Mouse (Mus musculus) MEL (cell line): ENCODE data around the gene Snap91. TPM values are rescaled to one million over a fixed set of nuclear protein-coding genes. Genes with fewer than 3 reads are reported as not detected.

Experiments used
- DNase-seq: peaks from one replicate; pipeline ENCODE4 v3.0.0; 2011; ENCODE audit warnings: low read depth, low spot score
- H3K27ac ChIP-seq: 2 replicates; pipeline ENCODE4 v1.5.1; 2012; ENCODE audit warnings: low read depth, mild to moderate bottlenecking, control low read depth, low read length, moderate library complexity; ENCODE audit not compliant: control insufficient read depth
- H3K27me3 ChIP-seq, 2 experiments: fragments of 150-350 bp in 1 of 2; sonication (generic) in 1 of 2; 2 replicates each; pipeline ENCODE4 v1.6.1; 2012; ENCODE audit warnings: low read length in 2 of 2, mild to moderate bottlenecking in 2 of 2, improper control_type of control experiment in 1 of 2, moderate library complexity in 1 of 2; ENCODE audit not compliant: insufficient read depth in 2 of 2, control insufficient read depth in 1 of 2
- H3K36me3 ChIP-seq, 2 experiments: 2 replicates each; pipeline ENCODE4 v1.6.1; 2012 to 2014; ENCODE audit warnings: low read length in 2 of 2, improper control_type of control experiment in 1 of 2, inconsistent platforms in 1 of 2, mild to moderate bottlenecking in 1 of 2; ENCODE audit not compliant: insufficient read depth in 2 of 2, control insufficient read depth in 1 of 2
- H3K4me1 ChIP-seq, 2 experiments: fragments of 150-350 bp in 1 of 2; sonication (generic) in 1 of 2; 2 replicates each; pipeline ENCODE4 v1.6.1; 2012; ENCODE audit warnings: low read length in 2 of 2, improper control_type of control experiment in 1 of 2, mild to moderate bottlenecking in 1 of 2; ENCODE audit not compliant: insufficient read depth in 2 of 2, control insufficient read depth in 1 of 2
- H3K4me3 ChIP-seq, 2 experiments: fragments of 150-350 bp in 1 of 2; sonication (generic) in 1 of 2; 2 replicates each; pipeline ENCODE4 v1.5.1; 2012; ENCODE audit warnings: low read depth in 2 of 2, low read length in 2 of 2, mild to moderate bottlenecking in 2 of 2, moderate library complexity in 2 of 2, control low read depth in 1 of 2, improper control_type of control experiment in 1 of 2; ENCODE audit not compliant: control insufficient read depth in 1 of 2, insufficient read depth in 1 of 2
- H3K79me2 ChIP-seq: 2 replicates; pipeline ENCODE4 v1.6.1; 2012; ENCODE audit warnings: mild to moderate bottlenecking, low read length, moderate library complexity; ENCODE audit not compliant: control insufficient read depth, poor library complexity, insufficient read depth
- H3K9ac ChIP-seq: 2 replicates; pipeline ENCODE4 v1.6.1; 2012; ENCODE audit warnings: low read depth, mild to moderate bottlenecking, control low read depth, low read length, moderate library complexity; ENCODE audit not compliant: control insufficient read depth, poor library complexity, severe bottlenecking
- H3K9me3 ChIP-seq: fragments of 150-350 bp; sonication (generic); replicated peaks from 2 replicates; pipeline ENCODE4 v1.6.1; 2012; ENCODE audit warnings: mild to moderate bottlenecking, low read length, improper control_type of control experiment, moderate library complexity; ENCODE audit not compliant: insufficient read depth
- CHD2 ChIP-seq: IDR thresholded peaks from 2 replicates; pipeline ENCODE4 v1.6.1; 2011; ENCODE audit warnings: low read length, improper control_type of control experiment
- CTCF ChIP-seq, 3 experiments: IDR thresholded peaks in 2 of 3; conservative IDR thresholded peaks in 1 of 3; 2 replicates each; pipeline ENCODE4 v1.5.1; 2011 to 2012; ENCODE audit warnings: low read length in 3 of 3, low read depth in 2 of 3, mild to moderate bottlenecking in 2 of 3, improper control_type of control experiment in 1 of 3, inconsistent platforms in 1 of 3, mixed read lengths in 1 of 3, moderate library complexity in 1 of 3; ENCODE audit not compliant: control insufficient read depth in 1 of 3, insufficient read depth in 1 of 3, poor library complexity in 1 of 3, severe bottlenecking in 1 of 3
- E2F4 ChIP-seq: IDR thresholded peaks from 2 replicates; pipeline ENCODE4 v1.6.1; 2011; ENCODE audit warnings: low read depth, low read length, improper control_type of control experiment, borderline replicate concordance
- EP300 ChIP-seq, 2 experiments: IDR thresholded peaks; 2 replicates each; pipeline ENCODE4 v1.6.1; 2011; ENCODE audit warnings: improper control_type of control experiment in 2 of 2, low read length in 2 of 2, low read depth in 1 of 2, mild to moderate bottlenecking in 1 of 2
- ETS1 ChIP-seq: IDR thresholded peaks from 2 replicates; pipeline ENCODE4 v1.6.1; 2012; ENCODE audit warnings: low read depth, mild to moderate bottlenecking, inconsistent platforms, low read length, improper control_type of control experiment, moderate library complexity
- GABPA ChIP-seq: IDR thresholded peaks from 2 replicates; pipeline ENCODE4 v1.6.1; 2012; ENCODE audit warnings: low read depth, mild to moderate bottlenecking, inconsistent platforms, low read length, improper control_type of control experiment, moderate library complexity
- HCFC1 ChIP-seq: IDR thresholded peaks from 2 replicates; pipeline ENCODE4 v1.6.1; 2012; ENCODE audit warnings: low read depth, mild to moderate bottlenecking, inconsistent platforms, low read length, improper control_type of control experiment, moderate library complexity
- KAT2A ChIP-seq: conservative IDR thresholded peaks from 2 replicates; pipeline ENCODE4 v1.6.1; 2012; ENCODE audit warnings: low read depth, low read length, improper control_type of control experiment, inconsistent platforms
- MAZ ChIP-seq: IDR thresholded peaks from 2 replicates; pipeline ENCODE4 v1.6.1; 2012; ENCODE audit warnings: low read depth, mild to moderate bottlenecking, inconsistent platforms, low read length, improper control_type of control experiment
- MEF2A ChIP-seq: IDR thresholded peaks from 2 replicates; pipeline ENCODE4 v1.6.1; 2014; ENCODE audit warnings: low read depth, mild to moderate bottlenecking, inconsistent platforms, low read length, improper control_type of control experiment; ENCODE audit not compliant: poor library complexity, insufficient replicate concordance, severe bottlenecking; ENCODE audit errors: extremely low read depth
- MXI1 ChIP-seq: IDR thresholded peaks from 2 replicates; pipeline ENCODE4 v1.6.1; 2011; ENCODE audit warnings: mild to moderate bottlenecking, low read depth, low read length, improper control_type of control experiment
- NRF1 ChIP-seq: IDR thresholded peaks from 2 replicates; pipeline ENCODE4 v1.6.1; 2014; ENCODE audit warnings: low read depth, mild to moderate bottlenecking, inconsistent platforms, low read length, improper control_type of control experiment, moderate library complexity; ENCODE audit not compliant: poor library complexity, insufficient read depth, severe bottlenecking
- POLR2AphosphoS2 ChIP-seq: IDR thresholded peaks from 2 replicates; pipeline ENCODE4 v1.6.1; 2011; ENCODE audit warnings: low read length, improper control_type of control experiment
- POLR2AphosphoS5 ChIP-seq: IDR thresholded peaks from 2 replicates; pipeline ENCODE4 v1.6.1; 2012; ENCODE audit warnings: low read depth, borderline replicate concordance, mild to moderate bottlenecking, inconsistent platforms, low read length, moderate library complexity, mixed read lengths
- RCOR1 ChIP-seq: IDR thresholded peaks from 2 replicates; pipeline ENCODE4 v1.6.1; 2012; ENCODE audit warnings: low read depth, mild to moderate bottlenecking, inconsistent platforms, low read length, improper control_type of control experiment
- SIN3A ChIP-seq: IDR thresholded peaks from 2 replicates; pipeline ENCODE4 v1.6.1; 2012; ENCODE audit warnings: low read length, improper control_type of control experiment, inconsistent platforms
- SMC3 ChIP-seq: IDR thresholded peaks from 2 replicates; pipeline ENCODE4 v1.6.1; 2011; ENCODE audit warnings: low read depth, low read length, improper control_type of control experiment
- TAL1 ChIP-seq: IDR thresholded peaks from 2 replicates; pipeline ENCODE4 v1.6.1; 2012; ENCODE audit warnings: mild to moderate bottlenecking, inconsistent platforms, low read length, moderate library complexity, mixed read lengths
- TCF12 ChIP-seq: IDR thresholded peaks from 2 replicates; pipeline ENCODE4 v1.6.1; 2014; ENCODE audit warnings: low read depth, mild to moderate bottlenecking, inconsistent platforms, low read length, improper control_type of control experiment, moderate library complexity
- USF2 ChIP-seq, 2 experiments: IDR thresholded peaks; 2 replicates each; pipeline ENCODE4 v1.6.1; 2011 to 2012; ENCODE audit warnings: improper control_type of control experiment in 2 of 2, low read length in 2 of 2, borderline replicate concordance in 1 of 2, inconsistent platforms in 1 of 2, low read depth in 1 of 2, mild to moderate bottlenecking in 1 of 2; ENCODE audit not compliant: insufficient read depth in 1 of 2
- ZMIZ1 ChIP-seq: IDR thresholded peaks from 2 replicates; pipeline ENCODE4 v1.6.1; 2012; ENCODE audit warnings: low read depth, mild to moderate bottlenecking, inconsistent platforms, low read length, improper control_type of control experiment, moderate library complexity
- ZNF384 ChIP-seq: IDR thresholded peaks from 2 replicates; pipeline ENCODE4 v1.6.1; 2012; ENCODE audit warnings: low read depth, mild to moderate bottlenecking, inconsistent platforms, low read length, improper control_type of control experiment
- polyA plus RNA-seq, 2 experiments: library from polyadenylated mRNA; stranded (reverse) in 1 of 2; unstranded in 1 of 2; fragments of >175 nt in 1 of 2; fragments of >200 nt in 1 of 2; gene quantifications; 2 replicates each; pipeline versions ENCODE4 v1.2.1 to v1.2.4; 2012; ENCODE audit warnings: low replicate concordance in 2 of 2, low read depth in 1 of 2; ENCODE audit not compliant: insufficient read length in 2 of 2, insufficient read depth in 1 of 2, missing spikeins in 1 of 2
- total RNA-seq: library from RNA; depleted of rRNA; stranded (reverse); fragments of 300-350 nt; gene quantifications from 2 replicates; pipeline ENCODE4 v1.2.3, GENCODE M21; 2012

Snap91 gene
- total and polyA plus RNA-seq, 3 experiments, result not detected

DNA sequence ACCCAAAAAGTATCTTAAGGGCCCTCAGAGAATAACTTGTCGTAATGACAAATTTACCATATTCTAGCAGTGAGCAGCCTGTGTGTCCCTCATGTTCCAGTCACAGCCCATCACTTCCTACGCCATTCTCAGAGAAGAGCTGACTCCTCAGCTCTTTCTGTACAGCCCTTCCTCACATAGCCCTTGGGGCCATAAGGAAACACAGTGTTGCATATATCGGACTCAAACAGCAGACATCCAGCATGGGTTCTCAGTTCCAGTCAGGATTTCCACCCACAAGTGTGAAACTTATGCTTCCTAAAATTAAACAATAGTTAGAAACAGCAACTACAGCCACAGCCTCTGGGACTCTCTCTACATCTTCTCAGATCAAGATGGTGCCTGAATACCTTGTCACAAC is 27.6 kb downstream of the Snap91 start:
- H3K79me2 ChIP-seq, result no peaks in the 10 kb centered on the region
- no peak overlapping the region for H3K27ac ChIP-seq
- no peak for TF ChIP-seq POLR2AphosphoS5
- no peak for TF ChIP-seq EP300 (IDR thresholded peaks at IDR 0.05; ENCODE audit: low read depth in 1 of 2, low read length in 2 of 2)
- no peak for TF ChIP-seq HCFC1
- TF ChIP-seq E2F4, result no peak
- no peak for TF ChIP-seq RCOR1
- TF ChIP-seq USF2 (IDR thresholded peaks at IDR 0.05; ENCODE audit: borderline replicate concordance in 1 of 2, insufficient read depth in 1 of 2, low read depth in 1 of 2, low read length in 2 of 2), result no peak
- TF ChIP-seq KAT2A, result no peak
- TF ChIP-seq NRF1, result no peak
- no peak for TF ChIP-seq POLR2AphosphoS2
- TF ChIP-seq TAL1, result no peak
- TF ChIP-seq GABPA, result no peak
- TF ChIP-seq TCF12, result no peak
- TF ChIP-seq ZNF384, result no peak
- TF ChIP-seq MAZ, result no peak
- no peak for TF ChIP-seq SIN3A
- no peak for TF ChIP-seq CTCF (IDR thresholded peaks at IDR 0.05 in 2 of 3, conservative IDR thresholded peaks at IDR 0.05 in 1 of 3; ENCODE audit: control insufficient read depth in 1 of 3, insufficient read depth in 1 of 3, low read depth in 2 of 3, low read length in 3 of 3, poor library complexity in 1 of 3, severe bottlenecking in 1 of 3)
- no peak for TF ChIP-seq MEF2A
- TF ChIP-seq CHD2, result no peak
- TF ChIP-seq ETS1, result no peak
- TF ChIP-seq MXI1, result no peak
- H3K4me3 ChIP-seq, result no peak overlapping the region
- no peaks in the 10 kb centered on the region for H3K9me3 ChIP-seq
- H3K4me1 ChIP-seq, result no peaks in the 10 kb centered on the region
- H3K36me3 ChIP-seq, result no peaks in the 10 kb centered on the region
- no peaks in the 10 kb centered on the region for H3K27me3 ChIP-seq
- H3K9ac ChIP-seq, result no peak overlapping the region
- no peak for DNase-seq

DNA sequence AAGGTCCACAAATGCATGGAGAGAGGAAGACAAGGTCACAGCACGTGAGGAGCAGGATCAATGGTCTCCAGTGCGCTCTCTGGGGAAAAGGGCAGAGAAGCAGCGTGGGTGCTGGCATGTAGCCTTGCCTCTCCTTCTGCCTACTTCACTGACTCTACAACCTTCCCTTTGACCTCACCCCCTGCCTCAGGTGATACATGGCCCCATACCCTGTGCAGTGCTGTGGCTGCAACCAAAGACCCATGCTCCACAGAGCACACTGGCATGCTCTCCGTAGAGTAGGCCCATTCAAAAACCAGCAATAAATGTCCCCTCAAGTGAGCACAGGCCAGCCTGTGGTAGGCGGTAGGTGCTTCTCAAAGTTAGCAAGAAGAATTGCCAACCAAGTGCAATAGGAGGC is 28.8 kb downstream of the Snap91 start:
- no peak for DNase-seq
- no peak for TF ChIP-seq ZNF384
- TF ChIP-seq POLR2AphosphoS2, result no peak
- no peak for TF ChIP-seq SMC3
- TF ChIP-seq TAL1, result no peak
- no peak for TF ChIP-seq TCF12
- TF ChIP-seq KAT2A, result no peak
- no peak for TF ChIP-seq HCFC1
- no peak for TF ChIP-seq GABPA
- TF ChIP-seq ZMIZ1, result no peak
- TF ChIP-seq, all 39 proteins: peak for 0
- Histone ChIP-seq H3K79me2 (no peaks in the 10 kb centered on the region), H3K4me1 (no peaks in the 10 kb centered on the region), H3K27ac (no peak overlapping the region), H3K9me3 (no peaks in the 10 kb centered on the region), H3K9ac (no peak overlapping the region), H3K36me3 (no peaks in the 10 kb centered on the region), H3K27me3 (no peaks in the 10 kb centered on the region), H3K4me3 (no peak overlapping the region)
